Mouse (Mus musculus) heart, embryonic 12.5 days (tissue): ENCODE measurements around the gene Wscd1. TPM values are rescaled to one million over a fixed set of nuclear protein-coding genes. Genes with fewer than 3 reads are reported as not detected.
"Not testable (repeated sequence)": the region's sequence is repeated elsewhere in the genome, so short reads cannot be mapped to it uniquely, and the experiment has no call there.

ENCODE experiments used
- ATAC-seq: fragments of 200-750 bp; cut with Nextera tagmentation; 2 replicates; pipeline ENCODE4 v1.8.0; 2017; ENCODE audit warnings: moderate TSS enrichment, moderate library complexity; ENCODE audit not compliant: insufficient number of reproducible peaks, low FRiP score
- H3K27ac ChIP-seq: fragments of 300-500 bp; sonication (generic); 2 replicates; pipeline ENCODE4 v1.5.1; 2016; ENCODE audit warnings: mild to moderate bottlenecking, moderate library complexity; ENCODE audit not compliant: poor library complexity, severe bottlenecking
- H3K27me3 ChIP-seq: fragments of 300-500 bp; sonication (generic); replicated peaks from 2 replicates; pipeline ENCODE4 v1.6.1; 2016; ENCODE audit warnings: mild to moderate bottlenecking, moderate library complexity
- H3K36me3 ChIP-seq: fragments of 300-500 bp; sonication (generic); 2 replicates; pipeline ENCODE4 v1.6.1; 2016; ENCODE audit warnings: mild to moderate bottlenecking, moderate library complexity
- H3K4me1 ChIP-seq: fragments of 300-500 bp; sonication (generic); replicated peaks from 2 replicates; pipeline ENCODE4 v1.6.1; 2016; ENCODE audit warnings: mild to moderate bottlenecking
- H3K4me2 ChIP-seq: fragments of 300-500 bp; sonication (generic); 2 replicates; pipeline ENCODE4 v1.6.1; 2016; ENCODE audit warnings: mild to moderate bottlenecking, moderate library complexity
- H3K4me3 ChIP-seq: fragments of 300-500 bp; sonication (generic); 2 replicates; pipeline ENCODE4 v1.5.1; 2016; ENCODE audit warnings: mild to moderate bottlenecking
- H3K9ac ChIP-seq: fragments of 300-500 bp; sonication (generic); 2 replicates; pipeline ENCODE4 v1.6.1; 2016; ENCODE audit warnings: mild to moderate bottlenecking, moderate library complexity
- H3K9me3 ChIP-seq: fragments of 300-500 bp; sonication (generic); replicated peaks from 2 replicates; pipeline ENCODE4 v1.6.1; 2016; ENCODE audit warnings: mild to moderate bottlenecking, moderate library complexity
- WGBS: fragments of 180-500 bp; shearing (Covaris S2); methylation state at CpG from one replicate; pipeline ENCODE4 v1.1.7; 2016; 5-methylcytosine and 5-hydroxymethylcytosine counted together
- polyA plus RNA-seq: library from polyadenylated mRNA; unstranded; fragments of >200 nt; fragmentation: Nextera tagmentation; extraction: Ambion mirVana; gene quantifications from 2 replicates; pipeline ENCODE4 v1.2.1, GENCODE M21; 2016

Wscd1 gene
- polyA plus RNA-seq, 1 experiment from 2014 or later = 3.1 TPM

DNA sequence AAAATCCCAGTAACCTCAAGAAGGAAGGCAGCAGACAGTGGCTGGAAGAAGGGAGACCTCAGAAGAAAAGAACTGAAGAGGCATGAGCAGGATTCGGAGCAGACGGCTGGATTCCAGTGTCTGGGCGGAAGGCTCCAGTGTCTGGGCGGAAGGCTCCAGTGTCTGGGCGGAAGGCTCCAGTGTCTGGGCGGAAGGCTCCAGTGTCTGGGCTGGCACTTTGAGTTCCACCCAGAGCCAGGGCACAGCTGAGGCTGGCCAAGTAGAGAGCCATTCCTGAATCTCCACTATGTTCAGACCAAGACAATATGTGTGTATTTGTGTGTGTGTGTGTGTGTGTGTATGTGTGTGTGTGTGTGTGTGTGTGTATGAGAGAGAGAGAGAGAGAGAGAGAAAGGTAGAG is 71.8 kb downstream of the Wscd1 start:
- not testable (repeated sequence) for H3K27ac ChIP-seq, H3K9me3 ChIP-seq, H3K4me2 ChIP-seq, H3K4me3 ChIP-seq, H3K9ac ChIP-seq, H3K27me3 ChIP-seq, H3K4me1 ChIP-seq, ATAC-seq, H3K36me3 ChIP-seq
- WGBS = 73% methylated on average over 6 of the region's 6 CpGs

DNA sequence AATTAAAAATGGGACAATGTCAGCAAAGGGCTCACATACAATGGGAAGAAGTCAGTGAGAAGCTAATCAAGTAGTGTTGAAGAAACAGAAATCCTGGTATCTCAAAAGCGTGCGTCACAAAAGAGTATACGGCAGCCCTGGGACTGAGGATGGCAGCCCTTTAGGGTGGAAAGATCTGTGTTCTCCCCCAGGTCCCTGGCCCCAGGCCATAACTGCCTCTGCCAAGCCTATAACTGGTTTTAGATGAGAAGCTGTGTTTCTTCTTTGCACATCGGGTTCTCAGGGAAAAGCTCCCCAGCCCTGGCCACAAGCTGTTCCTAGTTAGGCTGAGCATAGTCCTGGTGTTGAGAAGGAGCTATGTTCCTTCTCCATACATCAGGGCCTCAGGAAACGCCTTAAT is 72.3 kb downstream of the Wscd1 start:
- no peaks in the 10 kb centered on the region for H3K9me3 ChIP-seq
- no peaks in the 10 kb centered on the region for H3K36me3 ChIP-seq
- WGBS = 70% methylated on average over 5 of the region's 5 CpGs
- H3K4me3 ChIP-seq = no peak overlapping the region
- H3K9ac ChIP-seq = no peak overlapping the region
- no peak overlapping the region for H3K27ac ChIP-seq
- H3K27me3 ChIP-seq = no peaks in the 10 kb centered on the region
- no peaks in the 10 kb centered on the region for H3K4me1 ChIP-seq
- ATAC-seq = no peak
- H3K4me2 ChIP-seq = no peak overlapping the region

GRCm38 (mm10) chr11:71824971-71825370 is 75.3 kb downstream of the Wscd1 start:
- no peak for ATAC-seq
- H3K4me1 ChIP-seq = no peaks in the 10 kb centered on the region
- WGBS = 62% methylated on average over 4 of the region's 4 CpGs
- no peak overlapping the region for H3K27ac ChIP-seq
- no peak overlapping the region for H3K4me2 ChIP-seq
- H3K4me3 ChIP-seq = no peak overlapping the region
- no peaks in the 10 kb centered on the region for H3K9me3 ChIP-seq
- H3K9ac ChIP-seq = no peak overlapping the region
- H3K27me3 ChIP-seq = no peaks in the 10 kb centered on the region
- no peaks in the 10 kb centered on the region for H3K36me3 ChIP-seq
